Mouse (Mus musculus) myocyte (in vitro differentiated cells): ENCODE results near the gene Clca2.

Source experiments
- CEBPB ChIP-seq: IDR thresholded peaks from 2 replicates; pipeline ENCODE4 v1.6.1; 2011; ENCODE audit warnings: mild to moderate bottlenecking, moderate library complexity; ENCODE audit not compliant: poor library complexity, insufficient read depth, severe bottlenecking
- E2F4 ChIP-seq: IDR thresholded peaks from one replicate; pipeline ENCODE4 v1.6.1; 2011; ENCODE audit warnings: mild to moderate bottlenecking, control low read depth, moderate library complexity; ENCODE audit not compliant: insufficient read depth
- MAX ChIP-seq: IDR thresholded peaks from one replicate; pipeline ENCODE4 v1.6.1; 2011; ENCODE audit warnings: low read depth, mild to moderate bottlenecking, control low read depth
- POLR2A ChIP-seq: IDR thresholded peaks from one replicate; pipeline ENCODE4 v1.6.1; 2011; ENCODE audit warnings: low read depth, mild to moderate bottlenecking, control low read depth, moderate library complexity; ENCODE audit not compliant: insufficient read length
- REST ChIP-seq: IDR thresholded peaks from one replicate; pipeline ENCODE4 v1.6.1; 2011; ENCODE audit warnings: mild to moderate bottlenecking, control low read depth, moderate library complexity; ENCODE audit not compliant: insufficient read depth, insufficient read length
- SRF ChIP-seq: IDR thresholded peaks from one replicate; pipeline ENCODE4 v1.6.1; 2011; ENCODE audit warnings: low read depth; ENCODE audit not compliant: control insufficient read depth, insufficient read length
- TCF3 ChIP-seq: IDR thresholded peaks from one replicate; pipeline ENCODE4 v1.6.1; 2011; ENCODE audit warnings: low read depth, control low read depth; ENCODE audit not compliant: insufficient read length
- USF1 ChIP-seq: IDR thresholded peaks from one replicate; pipeline ENCODE4 v1.6.1; 2011; ENCODE audit warnings: low read depth, mild to moderate bottlenecking, control low read depth, moderate library complexity

- TF ChIP-seq POLR2A, result no peak
- TF ChIP-seq TCF3, result no peak
- TF ChIP-seq USF1, result no peak
- TF ChIP-seq E2F4, result no peak
- TF ChIP-seq MAX, result no peak
- no peak for TF ChIP-seq REST
- no peak for TF ChIP-seq SRF
- TF ChIP-seq CEBPB, result no peak
Observed at GRCm38 (mm10) chr3:145032676-145033075, 66.6 kb downstream of the Clca2 start, which contains the start of gene Clca1.
